Comparison of ENCODE assay signal across 22 mouse cellular contexts in the genomic region with DNA sequence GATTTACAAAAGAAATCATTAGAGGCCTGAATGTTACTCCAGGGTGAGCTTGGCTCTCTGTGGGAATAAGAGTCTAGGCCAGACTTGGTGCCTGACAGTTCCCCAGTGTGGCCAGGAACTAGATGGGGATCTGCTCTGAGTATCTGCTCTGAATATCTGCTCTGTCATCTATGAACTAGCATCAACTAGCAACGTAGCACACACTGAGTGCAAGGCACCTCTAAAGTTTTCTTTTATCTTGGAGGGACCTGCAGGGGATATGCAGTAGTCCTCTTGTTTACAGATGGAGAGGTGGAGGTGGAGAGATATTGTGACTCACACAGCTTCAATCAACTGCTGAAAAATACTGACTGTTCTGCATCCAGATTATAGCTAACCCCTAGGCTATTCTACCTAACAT.
"Had no signal": no experiment of that assay in that cellular context is flagged by ENCODE, and none has a peak within 500 bp of the region (broad histone marks: within the 10 kb centered on the region; RNA-seq: fewer than 3 reads in every experiment).

No protein-coding gene starts in this region.

- H3K27me3 ChIP-seq: lung, embryonic 15.5 days; neural tube, embryonic 13.5 days; neural tube, embryonic 15.5 days had no signal

- H3K27ac ChIP-seq: lung, embryonic 15.5 days; macrophage; midbrain, embryonic 10.5 days; midbrain, embryonic 12.5 days; neural tube, embryonic 13.5 days; neural tube, embryonic 15.5 days had no signal

- H3K4me3 ChIP-seq: lung, embryonic 15.5 days; megakaryocyte, embryonic 14.5 days; midbrain, embryonic 10.5 days; midbrain, embryonic 12.5 days; myocyte; neural tube, embryonic 13.5 days; neural tube, embryonic 15.5 days had no signal

- H3K4me2 ChIP-seq: lung, embryonic 15.5 days; midbrain, embryonic 12.5 days; neural tube, embryonic 13.5 days; neural tube, embryonic 15.5 days had no signal

- ATAC-seq: lung, postnatal 0 days; midbrain, embryonic 16.5 days had no signal

- DNase-seq: lung, adult 2 months; lung, postnatal 14 days; lung, postnatal 36 days; midbrain, embryonic 14.5 days; retina, postnatal 1 day; right cerebral cortex, adult 18-20 months; right cerebral cortex, postnatal 25 days; right cerebral cortex, postnatal 4 days; spleen, adult 18-20 months; thymus, adult 18-20 months; thymus, postnatal 14 days; thymus, postnatal 36 days had no signal

- H3K9me3 ChIP-seq: lung, embryonic 15.5 days; midbrain, embryonic 10.5 days; midbrain, embryonic 12.5 days; neural tube, embryonic 13.5 days; neural tube, embryonic 15.5 days had no signal

- H3K9ac ChIP-seq: lung, embryonic 15.5 days; midbrain, embryonic 12.5 days; neural tube, embryonic 13.5 days; neural tube, embryonic 15.5 days had no signal

- H3K36me3 ChIP-seq: lung, embryonic 15.5 days; midbrain, embryonic 10.5 days; midbrain, embryonic 12.5 days; neural tube, embryonic 13.5 days; neural tube, embryonic 15.5 days had no signal
